Mouse (Mus musculus) monocyte, adult 2 months (primary cell): Measurements from ENCODE around the gene Cd63.

Experiments used
- DNase-seq, 2 experiments: peaks; one replicate each; pipeline ENCODE4 v3.0.0; 2022; ENCODE audit warnings: low spot score in 2 of 2, low read depth in 1 of 2

Gene Cd63

GRCm38 (mm10) chr10:128900698-128901097, at the start of gene Cd63:
Cd63 (plus strand) TSS chr10:128900989.
- no peak for DNase-seq

GRCm38 (mm10) chr10:128861176-128861575, 39.6 kb upstream of the Cd63 start:
- DNase-seq = no peak

- no peak for DNase-seq
Observed at GRCm38 (mm10) chr10:128866042-128866441, 34.7 kb upstream of the Cd63 start.

GRCm38 (mm10) chr10:128866518-128866917, 34.3 kb upstream of the Cd63 start:
- DNase-seq = no peak

- DNase-seq = no peak
Observed at GRCm38 (mm10) chr10:128870341-128870740, 30.4 kb upstream of the Cd63 start.

GRCm38 (mm10) chr10:128878291-128878690, 22.5 kb upstream of the Cd63 start:
- DNase-seq = no peak

- DNase-seq = no peak
Observed at GRCm38 (mm10) chr10:128878811-128879210, 22.0 kb upstream of the Cd63 start.

GRCm38 (mm10) chr10:128882067-128882466, 18.7 kb upstream of the Cd63 start:
- no peak for DNase-seq

GRCm38 (mm10) chr10:128888941-128889827, 11.6 kb upstream of the Cd63 start:
- DNase-seq = no peak

- no peak for DNase-seq
Observed at GRCm38 (mm10) chr10:128889846-128890245, 10.9 kb upstream of the Cd63 start.

GRCm38 (mm10) chr10:128890383-128891295, 10.2 kb upstream of the Cd63 start:
- no peak for DNase-seq

- DNase-seq = no peak
Observed at GRCm38 (mm10) chr10:128891296-128892094, 9.3 kb upstream of the Cd63 start, which contains the start of gene Gdf11. Gdf11 (minus strand) TSS chr10:128891718.

GRCm38 (mm10) chr10:128892246-128892645, 8.5 kb upstream of the Cd63 start:
- no peak for DNase-seq

GRCm38 (mm10) chr10:128895437-128895836, 5.4 kb upstream of the Cd63 start:
- DNase-seq = peak; percentile 27 to 46

GRCm38 (mm10) chr10:128895952-128896693, 4.7 kb upstream of the Cd63 start:
- no peak for DNase-seq

- no peak for DNase-seq
Observed at GRCm38 (mm10) chr10:128896807-128897206, 4.0 kb upstream of the Cd63 start.

- DNase-seq = no peak
Observed at GRCm38 (mm10) chr10:128897501-128897900, 3.3 kb upstream of the Cd63 start.

- DNase-seq = no peak
Observed at GRCm38 (mm10) chr10:128899759-128900490, 864 bp upstream of the Cd63 start.

- DNase-seq = no peak
Observed at GRCm38 (mm10) chr10:128901409-128901808, 620 bp downstream of the Cd63 start.
